Mouse (Mus musculus): ENCODE measurements around the gene Atp1b3. TPM values are rescaled to one million over a fixed set of nuclear protein-coding genes. Genes with fewer than 3 reads are reported as not detected.

Gene Atp1b3
- polyA plus RNA-seq, 1 experiment: 202 TPM

DNA sequence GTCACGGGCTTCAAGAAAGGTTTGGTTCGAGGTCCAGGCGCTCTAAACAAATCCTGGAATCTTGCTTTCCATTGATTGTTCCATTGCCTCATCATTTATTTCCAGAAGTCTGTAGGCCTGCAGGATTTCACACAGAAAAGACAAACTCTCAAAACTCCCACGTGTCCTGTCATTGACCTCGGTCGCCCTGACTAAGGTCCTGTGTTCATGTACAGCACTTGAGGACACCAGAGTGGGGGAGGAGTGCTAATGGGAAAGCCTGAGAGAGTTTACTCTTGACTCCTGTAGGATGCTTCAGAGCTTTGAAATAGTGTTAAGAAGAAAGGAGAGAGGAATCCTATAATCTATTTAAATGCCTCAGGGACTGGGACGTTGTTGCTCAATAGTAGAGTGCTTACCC lies 15.3 kb upstream of the Atp1b3 start:
- no peak for DNase-seq
- WGBS: 83% methylated on average over 7 of the region's 7 CpGs
- H3K27me3 ChIP-seq (ENCODE audit: control insufficient read depth, insufficient read depth, low read length): no peaks in the 10 kb centered on the region
- no peak for TF ChIP-seq POLR2A (IDR thresholded peaks at IDR 0.05; ENCODE audit: borderline replicate concordance, insufficient read depth, low read length)
- TF ChIP-seq CTCF (IDR thresholded peaks at IDR 0.05; ENCODE audit: borderline replicate concordance, insufficient read depth, low read depth, low read length): no peak
- no peak overlapping the region for H3K27ac ChIP-seq (ENCODE audit: insufficient read depth, low read length)
- no peak overlapping the region for H3K4me3 ChIP-seq (replicated peaks; ENCODE audit: insufficient read depth, low read depth, low read length)
- no peaks in the 10 kb centered on the region for H3K4me1 ChIP-seq (ENCODE audit: control insufficient read depth, insufficient read depth, low read length)

GRCm38 (mm10) chr9:96378747-96379146 lies 14.5 kb upstream of the Atp1b3 start:
- 63% methylated on average over 5 of the region's 5 CpGs for WGBS
- Histone ChIP-seq H3K4me1 (ENCODE audit: control insufficient read depth, insufficient read depth, low read length) (no peaks in the 10 kb centered on the region), H3K27ac (ENCODE audit: insufficient read depth, low read length) (no peak overlapping the region), H3K4me3 (replicated peaks; ENCODE audit: insufficient read depth, low read depth, low read length) (no peak overlapping the region), H3K27me3 (ENCODE audit: control insufficient read depth, insufficient read depth, low read length) (no peaks in the 10 kb centered on the region)
- TF ChIP-seq POLR2A (IDR thresholded peaks at IDR 0.05; ENCODE audit: borderline replicate concordance, insufficient read depth, low read length) (no peak), CTCF (IDR thresholded peaks at IDR 0.05; ENCODE audit: borderline replicate concordance, insufficient read depth, low read depth, low read length) (no peak)
- no peak for DNase-seq

- no peak overlapping the region for H3K27ac ChIP-seq (ENCODE audit: insufficient read depth, low read length)
- no peaks in the 10 kb centered on the region for H3K27me3 ChIP-seq (ENCODE audit: control insufficient read depth, insufficient read depth, low read length)
- no peaks in the 10 kb centered on the region for H3K4me1 ChIP-seq (ENCODE audit: control insufficient read depth, insufficient read depth, low read length)
- TF ChIP-seq POLR2A (IDR thresholded peaks at IDR 0.05; ENCODE audit: borderline replicate concordance, insufficient read depth, low read length) (no peak), CTCF (IDR thresholded peaks at IDR 0.05; ENCODE audit: borderline replicate concordance, insufficient read depth, low read depth, low read length) (no peak)
- no peak for DNase-seq
- WGBS: 88% methylated on average over 1 of the region's 1 CpGs
- H3K4me3 ChIP-seq (replicated peaks; ENCODE audit: insufficient read depth, low read depth, low read length): no peak overlapping the region
Observed at GRCm38 (mm10) chr9:96377096-96377495, 12.9 kb upstream of the Atp1b3 start.

- no peak overlapping the region for H3K27ac ChIP-seq (ENCODE audit: insufficient read depth, low read length)
- no peaks in the 10 kb centered on the region for H3K4me1 ChIP-seq (ENCODE audit: control insufficient read depth, insufficient read depth, low read length)
- 72% methylated on average over 3 of the region's 3 CpGs for whole genome bisulfite sequencing
- no peak for DNase-seq
- H3K4me3 ChIP-seq (replicated peaks; ENCODE audit: insufficient read depth, low read depth, low read length): no peak overlapping the region
- TF ChIP-seq POLR2A (IDR thresholded peaks at IDR 0.05; ENCODE audit: borderline replicate concordance, insufficient read depth, low read length) (no peak), CTCF (IDR thresholded peaks at IDR 0.05; ENCODE audit: borderline replicate concordance, insufficient read depth, low read depth, low read length) (no peak)
- no peaks in the 10 kb centered on the region for H3K27me3 ChIP-seq (ENCODE audit: control insufficient read depth, insufficient read depth, low read length)
Observed at GRCm38 (mm10) chr9:96375819-96376218, 11.6 kb upstream of the Atp1b3 start.

GRCm38 (mm10) chr9:96371075-96371474 lies 6.8 kb upstream of the Atp1b3 start:
- no peak for TF ChIP-seq CTCF (IDR thresholded peaks at IDR 0.05; ENCODE audit: borderline replicate concordance, insufficient read depth, low read depth, low read length)
- TF ChIP-seq POLR2A (IDR thresholded peaks at IDR 0.05; ENCODE audit: borderline replicate concordance, insufficient read depth, low read length): no peak
- no peaks in the 10 kb centered on the region for H3K27me3 ChIP-seq (ENCODE audit: control insufficient read depth, insufficient read depth, low read length)
- no peaks in the 10 kb centered on the region for H3K4me1 ChIP-seq (ENCODE audit: control insufficient read depth, insufficient read depth, low read length)
- H3K4me3 ChIP-seq (replicated peaks; ENCODE audit: insufficient read depth, low read depth, low read length): no peak overlapping the region
- 61% methylated on average over 5 of the region's 5 CpGs for WGBS
- DNase-seq: no peak
- H3K27ac ChIP-seq (ENCODE audit: insufficient read depth, low read length): no peak overlapping the region

GRCm38 (mm10) chr9:96369654-96370384 lies 5.6 kb upstream of the Atp1b3 start:
- Histone ChIP-seq H3K27me3 (ENCODE audit: control insufficient read depth, insufficient read depth, low read length) (no peaks in the 10 kb centered on the region), H3K4me1 (ENCODE audit: control insufficient read depth, insufficient read depth, low read length) (no peaks in the 10 kb centered on the region), H3K4me3 (replicated peaks; ENCODE audit: insufficient read depth, low read depth, low read length) (no peak overlapping the region), H3K27ac (ENCODE audit: insufficient read depth, low read length) (no peak overlapping the region)
- no peak for TF ChIP-seq POLR2A (IDR thresholded peaks at IDR 0.05; ENCODE audit: borderline replicate concordance, insufficient read depth, low read length)
- TF ChIP-seq CTCF (IDR thresholded peaks at IDR 0.05; ENCODE audit: borderline replicate concordance, insufficient read depth, low read depth, low read length): no peak
- no peak for DNase-seq
- 75% methylated on average over 5 of the region's 5 CpGs for WGBS

DNA sequence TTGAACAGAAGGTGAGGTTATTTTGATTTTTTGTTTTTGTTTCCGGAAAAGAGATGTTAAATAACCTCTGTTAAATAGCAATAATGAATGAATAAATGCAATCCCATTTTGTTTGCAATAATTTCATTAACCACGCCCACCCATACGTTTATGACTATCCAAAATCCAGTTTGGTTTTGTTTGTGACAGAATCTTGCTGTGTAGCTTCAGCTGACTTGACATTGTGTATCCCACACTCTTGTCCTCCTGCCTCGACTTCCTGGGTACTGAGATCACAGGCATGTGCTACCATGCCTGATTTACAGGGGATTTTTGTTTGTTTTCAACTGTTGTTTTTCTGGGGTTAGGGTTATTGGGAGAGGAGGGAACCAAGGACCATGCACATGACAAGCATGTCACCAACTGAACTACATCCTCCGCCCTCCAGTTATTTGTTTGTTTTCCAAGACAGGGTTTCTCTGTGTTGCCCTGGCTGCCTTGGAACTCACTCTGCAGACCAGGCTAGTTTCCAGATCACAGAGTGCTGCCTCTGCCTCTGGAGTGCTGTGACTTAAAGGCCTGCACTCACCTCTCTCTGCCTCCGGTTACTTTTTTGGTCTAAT lies 1.1 kb upstream of the Atp1b3 start:
- no peak overlapping the region for H3K27ac ChIP-seq (ENCODE audit: insufficient read depth, low read length)
- TF ChIP-seq POLR2A (IDR thresholded peaks at IDR 0.05; ENCODE audit: borderline replicate concordance, insufficient read depth, low read length): no peak
- no peak for TF ChIP-seq CTCF (IDR thresholded peaks at IDR 0.05; ENCODE audit: borderline replicate concordance, insufficient read depth, low read depth, low read length)
- peak; percentile 24 to 27 for DNase-seq
- WGBS: 42% methylated on average over 6 of the region's 6 CpGs
- peaks cover 8% of the 10 kb centered on the region; the same call in 1 of the 2 replicates for H3K4me1 ChIP-seq (ENCODE audit: control insufficient read depth, insufficient read depth, low read length)
- H3K27me3 ChIP-seq (ENCODE audit: control insufficient read depth, insufficient read depth, low read length): no peaks in the 10 kb centered on the region
- no peak overlapping the region for H3K4me3 ChIP-seq (replicated peaks; ENCODE audit: insufficient read depth, low read depth, low read length)

- TF ChIP-seq POLR2A (IDR thresholded peaks at IDR 0.05; ENCODE audit: borderline replicate concordance, insufficient read depth, low read length) (no peak), CTCF (IDR thresholded peaks at IDR 0.05; ENCODE audit: borderline replicate concordance, insufficient read depth, low read depth, low read length) (no peak)
- H3K4me3 ChIP-seq (replicated peaks; ENCODE audit: insufficient read depth, low read depth, low read length): peak overlapping the region; percentile 81
- peak; percentile 85 for DNase-seq
- H3K27ac ChIP-seq (ENCODE audit: insufficient read depth, low read length): peak overlapping the region; percentile 78
- no peaks in the 10 kb centered on the region for H3K27me3 ChIP-seq (ENCODE audit: control insufficient read depth, insufficient read depth, low read length)
- H3K4me1 ChIP-seq (ENCODE audit: control insufficient read depth, insufficient read depth, low read length): peaks cover 13% of the 10 kb centered on the region; the same call in 1 of the 2 replicates
- under 1% methylated on average over 64 of the region's 64 CpGs for WGBS
Observed at GRCm38 (mm10) chr9:96363581-96364140, 581 bp downstream of the Atp1b3 start.

All from cerebellum, adult 2 months (tissue).